Comparison of ENCODE assay signal across 1 mouse cellular context in genomic region chr15:60534701-60535100, GRCm38 (mm10).
TF ChIP-seq lines count a peak whose summit lies in the region.

No protein-coding gene starts in this region.

TF ChIP-seq in CH12.LX, 34 proteins besides CTCF, POLR2A, EP300 and RAD21 (continued from another document):
- no peak for TF ChIP-seq SMC3 (IDR thresholded peaks at IDR 0.05; ENCODE audit: low read depth, low read length)
